Mouse (Mus musculus): ENCODE data around the gene BC067074. TPM values are rescaled to one million over a fixed set of nuclear protein-coding genes. Genes with fewer than 3 reads are reported as not detected.

BC067074 gene
- polyA plus RNA-seq, 1 experiment from 2014 or later, result 0.77 TPM

- Histone ChIP-seq H3K4me3 (replicated peaks) (no peak overlapping the region), H3K9me3 (replicated peaks) (no peaks in the 10 kb centered on the region), H3K4me2 (no peak overlapping the region), H3K27ac (replicated peaks) (no peak overlapping the region), H3K9ac (replicated peaks) (no peak overlapping the region), H3K4me1 (peaks cover 10% of the 10 kb centered on the region; the same call in 1 of the 2 replicates), H3K27me3 (replicated peaks) (no peaks in the 10 kb centered on the region), H3K36me3 (no peaks in the 10 kb centered on the region)
- ATAC-seq (ENCODE audit: low FRiP score), result 0 out of 2 replicates have a peak, but pooled peaks have one; percentile 23
- 12% methylated on average over 4 of the region's 4 CpGs for WGBS
Measured at GRCm38 (mm10) chr13:113355022-113355421, 62.1 kb downstream of the BC067074 start.

- WGBS, result 24% methylated on average over 13 of the region's 13 CpGs
- no peak overlapping the region for H3K9ac ChIP-seq (replicated peaks)
Measured at GRCm38 (mm10) chr13:113357438-113358144, 64.6 kb downstream of the BC067074 start.

GRCm38 (mm10) chr13:113359676-113360075 lies 66.7 kb downstream of the BC067074 start:
- Histone ChIP-seq H3K4me3 (replicated peaks) (no peak overlapping the region), H3K27ac (replicated peaks) (no peak overlapping the region), H3K27me3 (replicated peaks) (no peaks in the 10 kb centered on the region), H3K9ac (replicated peaks) (no peak overlapping the region), H3K36me3 (no peaks in the 10 kb centered on the region), H3K9me3 (replicated peaks) (no peaks in the 10 kb centered on the region), H3K4me2 (no peak overlapping the region), H3K4me1 (peaks cover 5% of the 10 kb centered on the region; the same call in 1 of the 2 replicates)
- WGBS, result 87% methylated on average over 1 of the region's 1 CpGs
- no peak for ATAC-seq (ENCODE audit: low FRiP score)

More at GRCm38 (mm10) chr13:113357438-113358144, 64.6 kb downstream of the BC067074 start:
- no peak overlapping the region for H3K4me2 ChIP-seq
- H3K36me3 ChIP-seq, result no peaks in the 10 kb centered on the region
- no peak for ATAC-seq (ENCODE audit: low FRiP score)
- H3K9me3 ChIP-seq (replicated peaks), result no peaks in the 10 kb centered on the region
- H3K4me3 ChIP-seq (replicated peaks), result no peak overlapping the region
- no peak overlapping the region for H3K27ac ChIP-seq (replicated peaks)
- H3K27me3 ChIP-seq (replicated peaks), result no peaks in the 10 kb centered on the region
- H3K4me1 ChIP-seq, result peaks cover 6% of the 10 kb centered on the region; the same call in 1 of the 2 replicates

GRCm38 (mm10) chr13:113365976-113366375 lies 73.0 kb downstream of the BC067074 start:
- Histone ChIP-seq H3K36me3 (no peaks in the 10 kb centered on the region), H3K4me1 (no peaks in the 10 kb centered on the region), H3K4me3 (replicated peaks) (no peak overlapping the region), H3K9ac (replicated peaks) (no peak overlapping the region), H3K9me3 (replicated peaks) (no peaks in the 10 kb centered on the region), H3K4me2 (no peak overlapping the region), H3K27me3 (replicated peaks) (no peaks in the 10 kb centered on the region), H3K27ac (replicated peaks) (no peak overlapping the region)
- ATAC-seq (ENCODE audit: low FRiP score), result no peak
- WGBS, result 89% methylated on average over 10 of the region's 10 CpGs

GRCm38 (mm10) chr13:113368931-113369579 lies 76.1 kb downstream of the BC067074 start:
- no peak for ATAC-seq (ENCODE audit: low FRiP score)

GRCm38 (mm10) chr13:113369622-113370021 lies 76.7 kb downstream of the BC067074 start:
- Histone ChIP-seq H3K4me2 (no peak overlapping the region), H3K36me3 (no peaks in the 10 kb centered on the region), H3K27ac (replicated peaks) (no peak overlapping the region), H3K4me3 (replicated peaks) (no peak overlapping the region), H3K27me3 (replicated peaks) (no peaks in the 10 kb centered on the region), H3K9ac (replicated peaks) (no peak overlapping the region), H3K9me3 (replicated peaks) (no peaks in the 10 kb centered on the region), H3K4me1 (no peaks in the 10 kb centered on the region)
- ATAC-seq (ENCODE audit: low FRiP score), result no peak
- 89% methylated on average over 10 of the region's 10 CpGs for WGBS

More at GRCm38 (mm10) chr13:113368931-113369579, 76.1 kb downstream of the BC067074 start:
- H3K27ac ChIP-seq (replicated peaks), result no peak overlapping the region
- no peaks in the 10 kb centered on the region for H3K4me1 ChIP-seq
- 78% methylated on average over 13 of the region's 13 CpGs for WGBS
- no peak overlapping the region for H3K4me3 ChIP-seq (replicated peaks)
- H3K36me3 ChIP-seq, result no peaks in the 10 kb centered on the region
- H3K27me3 ChIP-seq (replicated peaks), result no peaks in the 10 kb centered on the region
- no peaks in the 10 kb centered on the region for H3K9me3 ChIP-seq (replicated peaks)
- H3K4me2 ChIP-seq, result no peak overlapping the region
- no peak overlapping the region for H3K9ac ChIP-seq (replicated peaks)

GRCm38 (mm10) chr13:113373291-113374083 lies 80.5 kb downstream of the BC067074 start:
- no peak overlapping the region for H3K27ac ChIP-seq (replicated peaks)
- H3K36me3 ChIP-seq, result no peaks in the 10 kb centered on the region
- H3K9me3 ChIP-seq (replicated peaks), result no peaks in the 10 kb centered on the region
- H3K9ac ChIP-seq (replicated peaks), result no peak overlapping the region
- H3K4me1 ChIP-seq, result no peaks in the 10 kb centered on the region
- no peak for ATAC-seq (ENCODE audit: low FRiP score)
- no peak overlapping the region for H3K4me2 ChIP-seq
- H3K4me3 ChIP-seq (replicated peaks), result no peak overlapping the region
- WGBS, result 85% methylated on average over 12 of the region's 12 CpGs
- no peaks in the 10 kb centered on the region for H3K27me3 ChIP-seq (replicated peaks)

GRCm38 (mm10) chr13:113374084-113374405 lies 81.1 kb downstream of the BC067074 start:
- Histone ChIP-seq H3K4me3 (replicated peaks) (no peak overlapping the region), H3K27ac (replicated peaks) (no peak overlapping the region), H3K36me3 (no peaks in the 10 kb centered on the region), H3K4me2 (no peak overlapping the region), H3K4me1 (no peaks in the 10 kb centered on the region), H3K27me3 (replicated peaks) (no peaks in the 10 kb centered on the region), H3K9ac (replicated peaks) (no peak overlapping the region), H3K9me3 (replicated peaks) (no peaks in the 10 kb centered on the region)
- WGBS, result 48% methylated on average over 2 of the region's 2 CpGs
- ATAC-seq (ENCODE audit: low FRiP score), result no peak

- Histone ChIP-seq H3K27me3 (replicated peaks) (no peaks in the 10 kb centered on the region), H3K4me2 (no peak overlapping the region), H3K4me3 (replicated peaks) (no peak overlapping the region), H3K9me3 (replicated peaks) (no peaks in the 10 kb centered on the region), H3K4me1 (no peaks in the 10 kb centered on the region), H3K9ac (replicated peaks) (no peak overlapping the region), H3K27ac (replicated peaks) (no peak overlapping the region), H3K36me3 (no peaks in the 10 kb centered on the region)
- no peak for ATAC-seq (ENCODE audit: low FRiP score)
- WGBS, result 94% methylated on average over 7 of the region's 7 CpGs
Measured at GRCm38 (mm10) chr13:113377631-113378030, 84.7 kb downstream of the BC067074 start.

GRCm38 (mm10) chr13:113378980-113379410 lies 86.0 kb downstream of the BC067074 start:
- ATAC-seq (ENCODE audit: low FRiP score), result no peak

GRCm38 (mm10) chr13:113379766-113380309 lies 86.9 kb downstream of the BC067074 start:
- no peaks in the 10 kb centered on the region for H3K9me3 ChIP-seq (replicated peaks)
- no peak overlapping the region for H3K9ac ChIP-seq (replicated peaks)
- H3K4me2 ChIP-seq, result no peak overlapping the region
- H3K27me3 ChIP-seq (replicated peaks), result no peaks in the 10 kb centered on the region
- 46% methylated on average over 6 of the region's 6 CpGs for WGBS
- no peak overlapping the region for H3K27ac ChIP-seq (replicated peaks)
- no peak overlapping the region for H3K4me3 ChIP-seq (replicated peaks)
- no peaks in the 10 kb centered on the region for H3K36me3 ChIP-seq
- H3K4me1 ChIP-seq, result no peaks in the 10 kb centered on the region
- no peak for ATAC-seq (ENCODE audit: low FRiP score)

More at GRCm38 (mm10) chr13:113378980-113379410, 86.0 kb downstream of the BC067074 start:
- H3K36me3 ChIP-seq, result no peaks in the 10 kb centered on the region
- no peak overlapping the region for H3K27ac ChIP-seq (replicated peaks)
- H3K4me2 ChIP-seq, result no peak overlapping the region
- 88% methylated on average over 8 of the region's 8 CpGs for WGBS
- no peak overlapping the region for H3K9ac ChIP-seq (replicated peaks)
- no peaks in the 10 kb centered on the region for H3K9me3 ChIP-seq (replicated peaks)
- no peaks in the 10 kb centered on the region for H3K27me3 ChIP-seq (replicated peaks)
- H3K4me1 ChIP-seq, result no peaks in the 10 kb centered on the region
- H3K4me3 ChIP-seq (replicated peaks), result no peak overlapping the region
